Mouse (Mus musculus) layer of hippocampus, postnatal 14 days (tissue): ENCODE results near the gene Fyn. TPM values are rescaled to one million over a fixed set of nuclear protein-coding genes. Genes with fewer than 3 reads are reported as not detected.

Source experiments
- DNase-seq, 2 experiments: peaks; one replicate each; pipeline ENCODE4 v3.0.0; 2021 to 2022; ENCODE audit warnings: low spot score in 2 of 2, mixed read lengths in 1 of 2
- total RNA-seq, 2 experiments: library from RNA; stranded (reverse); gene quantifications; 2 replicates each; pipeline ENCODE4 v1.2.3; 2021

The Fyn gene
- total RNA-seq, 2 experiments from 2014 or later: 260 to 261 TPM

- DNase-seq: no peak
These were observed 163.5 kb downstream of the Fyn start for GRCm38 (mm10) chr10:39532008-39532740.

DNA sequence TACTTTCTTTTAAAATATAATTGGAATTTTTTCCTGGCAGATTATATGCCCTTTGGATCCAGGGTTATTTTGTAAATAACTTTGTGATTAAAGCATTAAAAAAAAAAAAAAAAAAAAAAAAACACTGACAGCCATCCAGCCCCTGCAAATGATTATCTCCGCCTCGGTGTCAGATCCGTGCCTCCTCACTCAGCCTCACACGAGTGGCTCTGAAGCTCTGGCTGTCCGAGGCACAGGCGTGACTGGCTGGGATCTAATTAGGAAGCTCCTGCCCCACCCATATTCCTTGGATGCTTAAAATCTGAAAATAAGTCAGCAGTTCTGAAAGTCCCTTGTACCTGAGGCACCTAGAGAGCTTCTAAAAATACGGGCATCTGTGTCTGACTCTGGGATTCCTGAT lies 164.2 kb downstream of the Fyn start:
- no peak for DNase-seq

- DNase-seq: no peak
These were observed 165.8 kb downstream of the Fyn start for GRCm38 (mm10) chr10:39534324-39535026.

GRCm38 (mm10) chr10:39535347-39535746 lies 166.7 kb downstream of the Fyn start:
- no peak for DNase-seq

GRCm38 (mm10) chr10:39536258-39536657 lies 167.6 kb downstream of the Fyn start:
- no peak for DNase-seq

- DNase-seq: no peak
These were observed 171.5 kb downstream of the Fyn start for GRCm38 (mm10) chr10:39540012-39540647.

DNA sequence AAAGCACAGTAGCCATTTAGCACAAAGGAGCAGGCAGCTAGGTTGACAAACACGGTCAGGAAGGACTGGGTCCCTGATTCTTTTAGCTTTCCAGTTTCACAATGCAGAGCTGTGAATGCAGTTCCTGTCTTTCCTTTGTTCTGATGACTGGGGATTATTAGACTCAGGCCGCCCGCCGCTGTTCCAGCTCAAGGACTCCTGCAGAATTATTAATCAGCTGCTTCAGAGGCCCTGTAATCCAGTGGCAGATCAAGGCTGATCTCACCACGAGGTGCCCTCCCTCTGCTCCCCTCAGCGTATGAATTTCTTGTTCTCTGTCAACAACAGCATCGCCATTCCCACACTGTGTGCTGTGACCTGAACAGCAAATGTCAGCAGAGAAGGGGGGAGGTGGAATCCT lies 172.3 kb downstream of the Fyn start:
- DNase-seq: peak; percentile 55 to 63

GRCm38 (mm10) chr10:39541451-39541874 lies 172.8 kb downstream of the Fyn start:
- no peak for DNase-seq

GRCm38 (mm10) chr10:39541951-39542521 lies 173.4 kb downstream of the Fyn start:
- DNase-seq: peak in 1 of 2 experiments; percentile 41

DNA sequence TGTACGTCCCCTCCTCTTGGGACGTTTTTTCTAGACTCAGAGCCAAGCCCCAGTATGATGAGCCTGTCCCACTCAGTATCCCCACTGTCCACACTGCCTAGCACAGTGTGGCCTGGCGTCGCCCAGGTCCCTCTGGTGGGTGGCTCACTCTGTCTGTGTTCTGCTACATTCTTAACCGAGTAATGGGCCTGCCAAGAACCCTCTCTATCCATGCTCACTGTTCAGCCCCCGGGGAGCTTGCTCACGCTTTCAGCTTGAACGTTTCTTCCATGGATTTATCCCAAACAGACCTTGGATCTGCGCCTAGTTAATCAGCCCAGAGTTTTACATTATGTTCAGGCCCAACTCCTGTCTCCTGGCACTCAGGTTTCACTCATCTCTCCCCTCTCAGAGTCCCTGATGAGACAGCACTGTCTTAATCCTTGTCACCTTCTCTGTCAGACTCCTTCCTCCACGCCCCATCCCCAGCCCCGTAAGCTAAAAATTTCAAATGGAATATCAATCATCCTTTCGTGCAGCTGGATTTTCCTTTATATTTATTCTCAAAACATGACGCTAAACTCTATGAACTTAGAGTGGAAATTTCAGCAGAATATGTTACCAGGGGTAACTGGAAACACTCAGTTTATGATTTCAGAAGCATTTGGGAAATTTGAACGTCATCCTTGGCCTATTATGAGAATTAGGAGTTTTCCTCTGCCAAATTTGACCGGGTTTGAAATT lies 174.0 kb downstream of the Fyn start:
- peak in 1 of 2 experiments; percentile 58 for DNase-seq

DNA sequence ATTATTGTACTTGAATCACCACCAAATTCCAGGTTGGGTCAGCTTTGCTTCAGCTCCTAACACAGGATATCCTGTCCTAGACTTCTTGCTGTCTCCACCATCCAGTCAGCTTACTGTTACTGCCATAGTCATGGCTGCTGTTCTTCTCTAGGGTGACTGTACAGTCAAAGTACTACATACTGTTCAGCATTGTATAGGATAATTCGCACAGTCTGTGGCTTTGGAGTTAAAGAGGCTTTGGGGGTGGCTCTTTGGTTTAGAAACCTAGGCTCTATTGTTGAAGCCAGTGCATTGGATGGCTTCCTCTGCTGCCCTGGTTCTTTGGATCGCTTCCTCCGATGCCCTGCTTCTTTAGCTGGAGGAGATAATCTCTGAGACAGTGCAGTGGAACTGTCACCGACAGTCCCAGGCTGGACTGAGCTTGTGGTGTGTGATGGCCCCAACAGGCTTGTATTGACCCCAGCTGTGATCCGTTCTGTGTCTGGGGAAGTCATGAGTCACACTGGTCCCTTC lies 174.7 kb downstream of the Fyn start:
- DNase-seq: no peak

GRCm38 (mm10) chr10:39547369-39548074 lies 178.9 kb downstream of the Fyn start:
- DNase-seq: no peak

DNA sequence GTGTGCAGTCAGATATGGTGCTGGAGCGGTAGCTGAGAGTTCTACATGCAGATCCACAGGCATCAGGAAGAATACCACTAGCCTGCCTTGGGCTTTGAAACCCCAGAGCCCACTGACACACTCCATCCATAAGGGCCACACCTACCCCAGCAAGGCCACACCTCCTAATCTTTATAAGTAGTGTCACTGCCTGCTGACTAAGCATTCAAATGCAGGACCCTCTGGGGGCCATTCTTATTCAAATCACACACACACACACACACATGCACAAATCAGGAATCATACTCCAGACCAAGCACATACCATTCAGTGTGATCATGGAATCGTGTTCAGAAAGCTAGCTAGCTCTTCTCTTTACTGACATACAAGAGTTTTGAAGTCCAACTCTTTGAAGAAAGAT lies 182.1 kb downstream of the Fyn start:
- DNase-seq: no peak

- no peak for DNase-seq
These were observed 183.1 kb downstream of the Fyn start for GRCm38 (mm10) chr10:39551637-39552185.

- DNase-seq: no peak
These were observed 183.7 kb downstream of the Fyn start for GRCm38 (mm10) chr10:39552351-39552814.

DNA sequence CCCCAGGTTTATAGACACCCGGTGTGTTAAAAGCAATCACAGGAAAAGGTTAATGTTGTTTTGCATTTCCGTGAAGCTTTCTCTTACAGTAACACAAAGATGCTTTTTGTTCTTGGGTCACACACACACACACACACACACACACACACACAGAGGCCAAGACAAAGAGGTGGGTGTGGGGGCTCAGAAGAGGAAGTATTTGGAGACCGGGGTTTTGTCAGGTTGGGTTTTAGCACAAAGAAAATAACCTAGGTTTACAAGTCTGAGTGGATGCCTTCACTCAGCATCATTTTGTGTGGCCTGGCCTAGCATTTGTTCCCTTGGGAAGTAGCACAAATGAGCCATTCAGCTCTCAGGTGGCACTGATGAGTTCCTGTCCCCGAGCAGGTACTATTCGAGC lies 184.2 kb downstream of the Fyn start:
- no peak for DNase-seq

GRCm38 (mm10) chr10:39555289-39555715 lies 186.6 kb downstream of the Fyn start:
- no peak for DNase-seq

- no peak for DNase-seq
These were observed 187.1 kb downstream of the Fyn start for GRCm38 (mm10) chr10:39555740-39556139.

- no peak for DNase-seq
These were observed 188.7 kb downstream of the Fyn start for GRCm38 (mm10) chr10:39557360-39557759.

DNA sequence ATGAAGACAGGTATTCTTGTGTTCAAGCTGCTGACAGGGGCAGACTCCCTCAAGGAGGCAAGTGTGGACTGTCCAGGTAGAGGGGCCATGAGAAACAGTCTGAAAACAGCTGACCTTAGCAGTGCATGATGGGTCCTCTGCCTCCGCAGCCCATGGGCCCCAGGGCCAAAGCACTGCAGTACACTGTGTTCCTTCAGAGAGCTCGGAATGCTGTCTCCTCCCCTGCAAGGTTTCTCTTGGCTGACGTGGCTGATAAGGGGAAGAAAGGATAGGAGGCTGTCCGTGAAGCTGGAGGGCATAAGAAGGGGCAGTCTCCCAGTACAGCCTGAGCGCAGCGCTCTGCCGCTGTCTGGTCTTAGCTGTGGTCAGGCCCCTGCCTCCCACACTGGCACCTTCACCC lies 189.2 kb downstream of the Fyn start:
- DNase-seq: no peak
